Mouse (Mus musculus) testis, adult 2 months (tissue): ENCODE measurements around the gene Enox1.

ENCODE experiments used
- CTCF ChIP-seq: fragments of 200-500 bp; IDR thresholded peaks from 2 replicates; pipeline ENCODE4 v1.5.1; 2012; ENCODE audit warnings: low read depth, mild to moderate bottlenecking, inconsistent platforms, low read length, moderate library complexity; ENCODE audit not compliant: control insufficient read depth, insufficient read depth, insufficient replicate concordance
- POLR2A ChIP-seq: fragments of 200-500 bp; IDR thresholded peaks from 2 replicates; pipeline ENCODE4 v1.6.1; 2012; ENCODE audit warnings: low read depth, mild to moderate bottlenecking, inconsistent platforms, low read length, moderate library complexity; ENCODE audit not compliant: control insufficient read depth

DNA sequence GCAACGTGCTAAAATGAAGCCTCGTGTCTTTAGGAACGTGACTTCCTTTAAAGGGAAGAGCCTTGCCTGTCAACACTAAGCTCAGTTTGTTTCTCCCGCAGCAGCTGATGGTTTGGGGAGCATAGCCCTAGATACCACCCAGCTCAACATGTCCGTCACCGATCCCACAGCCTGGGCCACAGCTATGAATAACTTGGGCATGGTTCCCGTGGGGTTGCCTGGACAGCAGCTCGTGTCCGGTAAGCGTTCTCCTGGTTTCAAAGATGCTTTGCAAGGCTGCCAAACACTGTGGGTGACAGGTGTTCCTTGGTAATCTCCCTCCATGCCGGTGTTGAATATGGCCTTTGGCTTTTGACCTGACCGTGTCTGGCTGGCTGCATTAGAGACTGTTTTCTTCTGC lies 351.5 kb downstream of the Enox1 start:
- TF ChIP-seq POLR2A (no peak), CTCF (no peak)
